Mouse (Mus musculus): Measurements from ENCODE around the gene Lrrc8c. TPM values are rescaled to one million over a fixed set of nuclear protein-coding genes. Genes with fewer than 3 reads are reported as not detected.
"Not testable (repeated sequence)": the region's sequence is repeated elsewhere in the genome, so short reads cannot be mapped to it uniquely, and the experiment has no call there.

Lrrc8c gene
- polyA plus RNA-seq, 1 experiment from 2014 or later: 13.6 TPM

DNA sequence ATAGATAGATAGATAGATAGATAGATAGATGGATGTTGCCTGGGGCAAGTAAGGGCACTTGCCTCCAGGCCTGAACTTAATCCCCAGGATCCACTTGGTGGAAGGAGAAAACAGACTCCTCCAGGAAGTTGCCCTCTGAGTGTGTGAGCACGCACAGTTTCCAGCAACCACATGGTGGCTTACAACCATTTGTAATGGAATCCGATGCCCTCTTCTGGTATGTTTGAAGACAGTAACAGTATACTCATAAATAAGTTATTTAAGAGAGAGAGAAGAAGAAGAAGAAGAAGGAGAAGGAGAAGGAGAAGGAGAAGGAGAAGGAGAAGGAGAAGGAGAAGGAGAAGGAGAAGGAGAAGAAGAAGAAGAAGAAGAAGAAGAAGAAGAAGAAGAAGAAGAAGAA, 119.1 kb downstream of the Lrrc8c start:
- not testable (repeated sequence) for H3K36me3 ChIP-seq (replicated peaks); H3K27ac ChIP-seq; H3K9me3 ChIP-seq; H3K4me2 ChIP-seq; H3K27me3 ChIP-seq (replicated peaks); H3K4me3 ChIP-seq; ATAC-seq (replicated peaks); H3K9ac ChIP-seq; H3K4me1 ChIP-seq
- 94% methylated on average over 2 of the region's 2 CpGs for WGBS

DNA sequence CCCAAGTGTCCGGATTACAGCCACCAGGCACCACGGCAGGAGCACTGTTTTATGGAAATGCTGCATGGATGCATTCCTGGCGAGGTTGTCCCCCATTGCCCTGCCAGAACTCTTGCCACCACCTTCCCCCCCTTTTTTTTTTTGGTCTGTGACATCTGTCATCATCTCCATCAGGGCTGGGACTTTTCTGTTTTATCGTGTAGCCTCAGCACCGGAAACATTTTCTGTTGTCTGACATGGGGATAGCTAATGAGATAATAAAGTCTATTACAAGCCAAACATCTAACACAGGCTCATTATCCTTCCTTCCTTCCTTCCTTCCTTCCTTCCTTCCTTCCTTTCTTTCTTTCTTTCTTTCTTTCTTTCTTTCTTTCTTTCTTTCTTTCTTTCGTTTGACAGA, 119.7 kb downstream of the Lrrc8c start:
- Histone ChIP-seq H3K4me1 (no peaks in the 10 kb centered on the region), H3K9me3 (no peaks in the 10 kb centered on the region), H3K4me2 (no peak overlapping the region), H3K27me3 (replicated peaks) (no peaks in the 10 kb centered on the region), H3K27ac (no peak overlapping the region), H3K9ac (no peak overlapping the region), H3K4me3 (no peak overlapping the region), H3K36me3 (replicated peaks) (no peaks in the 10 kb centered on the region)
- WGBS: 86% methylated on average over 6 of the region's 6 CpGs
- ATAC-seq (replicated peaks): no peak

DNA sequence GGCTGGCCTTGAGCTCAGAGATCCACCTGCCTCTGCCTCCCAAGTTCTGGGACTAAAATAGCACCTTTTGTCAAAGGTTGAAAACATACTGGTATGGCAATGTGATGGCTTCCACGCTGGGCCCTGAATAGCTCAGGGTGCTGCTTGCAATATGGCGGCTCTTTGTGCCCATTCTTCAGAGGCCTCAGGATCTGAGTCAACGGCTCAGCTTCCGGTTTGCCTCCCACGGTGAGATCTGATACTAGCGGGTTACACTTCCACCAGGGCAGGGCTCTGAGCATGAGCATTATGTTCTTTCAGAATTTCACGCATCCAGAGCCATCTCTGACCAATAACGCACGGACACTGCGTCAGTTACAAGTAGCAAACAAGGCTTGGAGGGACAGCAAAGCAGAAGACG, 120.2 kb downstream of the Lrrc8c start:
- Histone ChIP-seq H3K27ac (no peak overlapping the region), H3K4me2 (no peak overlapping the region), H3K4me3 (no peak overlapping the region), H3K27me3 (replicated peaks) (no peaks in the 10 kb centered on the region), H3K4me1 (no peaks in the 10 kb centered on the region), H3K9me3 (no peaks in the 10 kb centered on the region), H3K9ac (no peak overlapping the region), H3K36me3 (replicated peaks) (no peaks in the 10 kb centered on the region)
- no peak for ATAC-seq (replicated peaks)
- 93% methylated on average over 11 of the region's 11 CpGs for WGBS

DNA sequence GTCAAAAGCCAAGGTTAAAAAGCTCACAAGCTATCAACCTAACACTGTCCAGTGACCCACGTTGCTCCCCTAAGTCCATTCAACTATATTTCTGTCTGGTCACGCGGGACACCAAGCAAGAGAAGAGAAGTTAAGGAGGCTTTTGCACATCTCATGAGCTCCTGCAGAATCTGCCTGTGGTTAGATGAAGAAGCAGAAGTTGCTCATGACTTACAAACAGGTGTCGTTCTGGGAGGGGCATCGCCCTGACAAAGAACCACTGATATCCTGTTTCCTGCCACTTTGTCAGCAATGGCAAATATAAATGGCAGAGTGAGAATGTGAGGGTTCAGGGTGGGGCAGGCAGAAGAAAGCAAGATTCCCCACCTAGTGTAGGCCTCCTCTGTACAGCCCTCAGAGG, 123.3 kb downstream of the Lrrc8c start:
- H3K9me3 ChIP-seq: no peaks in the 10 kb centered on the region
- 91% methylated on average over 5 of the region's 5 CpGs for WGBS
- no peaks in the 10 kb centered on the region for H3K36me3 ChIP-seq (replicated peaks)
- no peak overlapping the region for H3K4me3 ChIP-seq
- no peaks in the 10 kb centered on the region for H3K27me3 ChIP-seq (replicated peaks)
- no peak overlapping the region for H3K4me2 ChIP-seq
- H3K9ac ChIP-seq: no peak overlapping the region
- no peaks in the 10 kb centered on the region for H3K4me1 ChIP-seq
- ATAC-seq (replicated peaks): no peak
- no peak overlapping the region for H3K27ac ChIP-seq

DNA sequence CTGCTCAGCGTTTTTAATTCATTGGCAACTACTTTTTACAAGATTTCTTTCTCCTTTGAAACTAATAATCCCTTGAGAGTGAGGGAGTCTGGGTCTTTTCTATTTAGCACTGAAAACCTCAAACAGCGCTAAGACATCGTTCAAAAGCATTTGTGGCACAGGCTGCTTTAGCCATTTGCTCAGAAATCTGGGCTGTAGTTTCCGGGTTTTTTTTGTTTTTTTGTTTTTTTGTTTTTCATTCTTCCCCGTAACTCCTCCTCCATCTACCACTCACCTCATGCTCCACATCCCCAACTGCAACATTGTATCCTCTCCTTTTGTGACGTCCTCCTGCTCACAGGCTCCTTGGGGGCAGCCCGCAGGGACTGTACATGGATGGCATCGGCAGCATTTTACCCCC, 124.1 kb downstream of the Lrrc8c start:
- Histone ChIP-seq H3K4me3 (no peak overlapping the region), H3K9me3 (no peaks in the 10 kb centered on the region), H3K9ac (no peak overlapping the region), H3K4me2 (no peak overlapping the region), H3K4me1 (no peaks in the 10 kb centered on the region), H3K27ac (no peak overlapping the region), H3K27me3 (replicated peaks) (no peaks in the 10 kb centered on the region), H3K36me3 (replicated peaks) (no peaks in the 10 kb centered on the region)
- WGBS: 63% methylated on average over 8 of the region's 8 CpGs
- no peak for ATAC-seq (replicated peaks)

DNA sequence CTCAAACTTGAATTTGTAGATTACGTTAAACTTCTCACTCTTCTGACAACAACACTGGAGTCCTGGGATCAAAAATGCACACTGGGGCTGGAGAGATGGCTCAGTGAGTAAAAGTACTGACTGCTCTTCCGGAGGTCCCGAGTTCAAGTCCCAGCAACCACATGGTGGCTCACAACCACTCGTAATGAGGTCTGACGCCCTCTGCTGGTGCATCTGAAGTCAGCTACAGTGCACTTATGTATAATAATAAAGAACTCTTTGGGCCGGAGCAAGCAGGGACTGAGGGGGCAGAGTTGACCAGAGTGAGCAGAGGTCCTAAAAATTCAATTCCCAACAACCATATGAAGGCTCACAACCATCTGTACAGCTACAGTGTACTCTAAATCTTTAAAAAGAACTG, 125.0 kb downstream of the Lrrc8c start:
- H3K4me2 ChIP-seq: no peak overlapping the region
- no peaks in the 10 kb centered on the region for H3K4me1 ChIP-seq
- no peaks in the 10 kb centered on the region for H3K9me3 ChIP-seq
- no peak overlapping the region for H3K27ac ChIP-seq
- 92% methylated on average over 6 of the region's 6 CpGs for WGBS
- ATAC-seq (replicated peaks): no peak
- H3K9ac ChIP-seq: no peak overlapping the region
- H3K36me3 ChIP-seq (replicated peaks): no peaks in the 10 kb centered on the region
- H3K4me3 ChIP-seq: no peak overlapping the region
- H3K27me3 ChIP-seq (replicated peaks): no peaks in the 10 kb centered on the region

DNA sequence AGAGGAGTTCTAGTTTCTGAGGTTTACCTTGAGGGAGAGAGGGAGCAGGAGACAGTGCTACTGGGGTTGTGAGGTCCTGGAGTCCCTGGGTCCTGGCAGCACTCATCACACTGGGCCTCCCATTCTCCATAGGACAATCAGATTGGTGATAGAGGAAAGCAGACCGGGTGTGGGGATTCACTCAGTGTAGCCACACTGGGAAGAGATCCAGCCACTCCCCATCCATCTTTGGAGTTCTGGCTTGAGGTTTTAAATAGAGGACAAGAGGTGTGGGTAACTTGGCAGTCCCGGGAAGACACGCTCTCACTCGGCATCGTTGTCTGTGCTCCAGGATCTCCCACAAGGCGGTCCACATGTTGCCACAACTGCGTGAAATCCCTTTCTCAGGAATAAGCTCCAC, 127.9 kb downstream of the Lrrc8c start:
- Histone ChIP-seq H3K9ac (no peak overlapping the region), H3K4me2 (no peak overlapping the region), H3K27me3 (replicated peaks) (no peaks in the 10 kb centered on the region), H3K4me1 (no peaks in the 10 kb centered on the region), H3K27ac (no peak overlapping the region), H3K36me3 (replicated peaks) (no peaks in the 10 kb centered on the region), H3K4me3 (no peak overlapping the region), H3K9me3 (no peaks in the 10 kb centered on the region)
- WGBS: 92% methylated on average over 7 of the region's 7 CpGs
- no peak for ATAC-seq (replicated peaks)

DNA sequence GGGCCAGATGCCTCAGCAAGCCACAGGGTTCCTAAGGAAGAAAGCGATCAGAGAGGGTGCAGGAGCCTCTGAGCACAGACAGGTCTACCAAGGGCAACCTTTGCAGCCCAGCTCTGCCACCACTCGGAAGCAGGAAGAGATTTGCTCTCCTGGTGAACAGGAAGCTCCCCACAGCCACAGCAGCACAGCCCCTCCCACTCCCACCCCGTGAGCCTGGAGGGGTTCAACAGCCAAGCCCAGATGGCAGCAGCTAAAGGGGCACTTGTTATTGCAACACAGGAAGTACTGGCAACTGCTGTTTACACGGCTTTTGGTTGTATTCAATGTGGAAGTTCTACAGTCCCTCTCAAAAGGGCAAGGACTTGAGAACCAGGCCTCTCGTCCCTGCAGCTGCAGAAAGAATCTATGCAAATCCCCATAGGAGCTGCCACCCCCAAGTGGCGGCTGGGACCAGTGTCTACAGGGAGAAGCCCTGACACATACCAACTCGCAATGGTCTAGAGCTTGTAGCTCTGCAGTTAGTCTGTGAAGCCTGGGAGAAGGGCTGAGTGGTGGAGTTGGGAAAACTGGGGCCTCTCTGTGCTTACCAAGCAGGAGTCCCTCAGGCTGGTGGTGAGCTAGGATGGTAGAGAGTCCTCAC, 129.6 kb downstream of the Lrrc8c start:
- 52% methylated on average over 7 of the region's 7 CpGs for WGBS
- H3K36me3 ChIP-seq (replicated peaks): no peaks in the 10 kb centered on the region
- H3K27ac ChIP-seq: no peak overlapping the region
- H3K27me3 ChIP-seq (replicated peaks): no peaks in the 10 kb centered on the region
- H3K9ac ChIP-seq: no peak overlapping the region
- ATAC-seq (replicated peaks): no peak
- H3K4me1 ChIP-seq: no peaks in the 10 kb centered on the region
- H3K4me2 ChIP-seq: no peak overlapping the region
- H3K4me3 ChIP-seq: no peak overlapping the region
- no peaks in the 10 kb centered on the region for H3K9me3 ChIP-seq

DNA sequence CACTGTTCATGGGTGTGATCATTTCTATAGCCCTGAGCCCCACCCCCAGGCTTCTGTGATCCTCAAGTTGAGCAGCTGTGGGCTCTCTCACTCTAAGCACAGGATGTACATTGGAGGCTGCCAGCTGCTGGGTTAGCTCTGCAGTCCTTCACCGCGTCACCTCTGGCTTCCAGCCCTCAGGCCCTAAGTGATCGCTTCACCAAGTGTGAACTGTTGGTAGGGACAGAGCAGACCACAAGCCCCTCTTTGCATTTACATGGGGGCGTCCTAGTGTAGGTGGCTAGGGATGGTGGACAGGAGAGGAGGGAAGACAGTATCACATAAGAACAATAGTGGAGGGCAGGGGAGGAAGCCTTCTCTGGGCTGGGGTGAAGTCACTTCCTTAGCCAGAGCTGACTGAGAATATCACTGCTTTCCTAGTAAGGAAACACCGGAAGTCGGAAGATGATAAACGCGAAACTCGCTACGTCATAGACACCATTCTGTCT, 130.4 kb downstream of the Lrrc8c start:
- no peak overlapping the region for H3K4me2 ChIP-seq
- WGBS: 95% methylated on average over 10 of the region's 10 CpGs
- no peak for ATAC-seq (replicated peaks)

DNA sequence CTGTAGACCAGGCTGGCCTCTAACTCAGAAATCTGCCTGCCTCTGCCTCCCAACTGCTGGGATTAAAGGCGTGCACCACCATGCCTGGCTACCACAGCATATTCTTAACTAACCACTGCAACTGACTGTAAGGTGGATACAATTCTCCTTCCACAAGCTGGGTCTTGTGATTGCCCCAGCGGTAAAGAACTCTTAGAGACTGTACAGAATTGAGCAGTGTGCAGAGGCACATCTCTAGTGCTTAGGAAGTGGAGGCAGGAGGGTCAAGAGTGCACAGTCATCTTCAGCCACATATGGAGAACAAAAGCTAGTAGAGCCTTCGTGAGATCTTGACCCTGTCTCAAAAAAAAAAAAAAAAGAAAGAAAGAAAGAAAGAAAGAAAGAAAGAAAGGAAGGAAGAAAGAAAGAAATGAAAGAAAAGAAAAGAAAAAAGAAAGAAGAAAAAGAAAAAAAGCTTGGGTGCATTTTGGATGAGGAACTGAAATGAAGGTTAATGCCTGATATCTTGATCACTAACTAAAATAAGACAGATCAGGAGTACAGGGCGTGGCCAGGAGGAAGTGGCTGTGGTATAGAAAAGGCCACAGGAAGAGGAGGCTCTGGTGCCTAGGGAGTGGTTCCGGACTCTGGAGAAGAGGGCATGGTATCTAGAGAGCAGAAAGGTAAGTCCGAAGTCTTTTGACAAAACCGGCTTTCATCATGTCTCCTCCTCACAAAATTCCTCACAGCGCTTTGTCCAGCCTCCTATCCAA, 131.7 kb downstream of the Lrrc8c start:
- H3K4me3 ChIP-seq: no peak overlapping the region
- peaks cover 6% of the 10 kb centered on the region; the same call in 1 of the 2 replicates for H3K4me1 ChIP-seq
- no peaks in the 10 kb centered on the region for H3K27me3 ChIP-seq (replicated peaks)
- WGBS: 88% methylated on average over 8 of the region's 8 CpGs
- no peak overlapping the region for H3K9ac ChIP-seq
- H3K4me2 ChIP-seq: no peak overlapping the region
- no peaks in the 10 kb centered on the region for H3K9me3 ChIP-seq
- H3K27ac ChIP-seq: no peak overlapping the region
- ATAC-seq (replicated peaks): no peak
- no peaks in the 10 kb centered on the region for H3K36me3 ChIP-seq (replicated peaks)

More for the DNA sequence above, 130.4 kb downstream of the Lrrc8c start:
- Histone ChIP-seq H3K9ac (no peak overlapping the region), H3K36me3 (replicated peaks) (no peaks in the 10 kb centered on the region), H3K4me3 (no peak overlapping the region), H3K27ac (no peak overlapping the region), H3K9me3 (no peaks in the 10 kb centered on the region), H3K27me3 (replicated peaks) (no peaks in the 10 kb centered on the region), H3K4me1 (no peaks in the 10 kb centered on the region)

DNA sequence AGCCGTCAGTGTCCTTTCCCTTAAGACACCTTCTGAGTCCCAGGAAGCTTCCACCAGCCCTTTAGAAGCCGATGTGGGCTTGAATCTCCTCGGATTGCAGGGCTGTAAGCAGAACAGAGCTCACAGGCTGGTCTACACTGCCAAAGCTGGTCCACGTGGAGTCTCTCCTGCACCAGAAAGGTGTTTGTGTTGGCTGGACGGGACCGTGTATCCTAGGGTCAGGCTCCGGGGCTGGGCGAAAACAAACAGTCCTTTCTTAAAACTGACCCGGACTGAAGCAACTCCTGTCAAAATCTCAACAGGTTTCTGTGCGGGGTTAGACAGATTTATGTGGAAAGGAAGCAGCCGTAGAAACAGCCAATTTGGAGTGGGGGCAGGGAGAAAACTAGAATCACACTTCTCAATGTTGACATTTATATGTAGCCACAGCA, 132.4 kb downstream of the Lrrc8c start:
- no peak overlapping the region for H3K4me3 ChIP-seq
- no peaks in the 10 kb centered on the region for H3K9me3 ChIP-seq
- peaks cover 6% of the 10 kb centered on the region; the same call in 1 of the 2 replicates for H3K4me1 ChIP-seq
- WGBS: 75% methylated on average over 11 of the region's 11 CpGs
- no peak overlapping the region for H3K4me2 ChIP-seq
- ATAC-seq (replicated peaks): no peak
- H3K9ac ChIP-seq: no peak overlapping the region
- H3K27me3 ChIP-seq (replicated peaks): no peaks in the 10 kb centered on the region
- H3K27ac ChIP-seq: no peak overlapping the region
- H3K36me3 ChIP-seq (replicated peaks): no peaks in the 10 kb centered on the region

DNA sequence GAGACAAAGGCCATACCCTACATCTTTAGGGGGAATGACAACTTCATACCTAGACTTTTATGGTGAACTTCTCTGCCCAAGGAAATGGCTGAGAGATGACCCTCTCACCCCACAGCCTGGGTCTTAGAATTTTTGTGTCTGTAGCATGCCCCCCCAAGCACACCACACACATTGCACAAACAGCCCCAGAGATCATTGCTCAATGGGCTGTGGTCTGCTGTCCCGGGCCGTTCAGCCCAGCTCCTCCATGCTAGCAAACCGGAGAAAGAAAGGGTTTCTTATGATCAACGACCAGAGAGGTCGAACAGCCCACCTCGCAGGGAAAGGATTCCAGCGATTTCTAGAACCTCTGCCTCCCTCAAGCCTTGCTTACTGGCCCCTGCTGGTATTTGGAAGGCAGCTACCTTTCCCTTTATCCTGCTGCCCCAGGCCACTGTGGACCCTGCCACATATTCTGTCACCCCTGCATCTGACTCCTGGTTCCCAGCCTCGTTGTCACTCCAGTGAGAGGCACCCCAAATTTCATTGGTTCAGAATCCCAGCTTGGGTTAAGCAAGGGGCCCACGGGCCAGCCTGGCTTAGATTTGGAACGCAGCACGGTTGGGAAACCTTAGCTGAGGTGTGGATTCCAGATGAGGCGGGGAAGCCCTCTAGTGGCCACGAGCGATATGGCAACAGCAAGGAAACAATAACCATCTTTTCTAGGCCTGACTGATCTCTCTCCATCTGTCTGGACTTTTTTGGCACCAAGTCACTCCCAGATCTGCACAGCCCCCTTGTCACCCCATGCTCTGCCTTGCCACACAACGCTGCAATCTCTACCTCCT, 135.3 kb downstream of the Lrrc8c start:
- Histone ChIP-seq H3K4me1 (peaks cover 6% of the 10 kb centered on the region; the same call in 1 of the 2 replicates), H3K9ac (no peak overlapping the region), H3K4me2 (no peak overlapping the region), H3K36me3 (replicated peaks) (no peaks in the 10 kb centered on the region), H3K27ac (no peak overlapping the region), H3K27me3 (replicated peaks) (no peaks in the 10 kb centered on the region), H3K4me3 (no peak overlapping the region), H3K9me3 (no peaks in the 10 kb centered on the region)
- WGBS: 30% methylated on average over 15 of the region's 15 CpGs
- ATAC-seq (replicated peaks): peak; percentile 89

Measured in midbrain, embryonic 15.5 days (tissue).